Mouse (Mus musculus): ENCODE measurements around the gene Serpina3i. TPM values are rescaled to one million over a fixed set of nuclear protein-coding genes. Genes with fewer than 3 reads are reported as not detected.

Serpina3i gene
- polyA plus RNA-seq, 1 experiment from 2014 or later = 0.31 TPM

- H3K4me1 ChIP-seq (ENCODE audit: control insufficient read depth, insufficient read depth, low read length) = no peaks in the 10 kb centered on the region
- ATAC-seq (ENCODE audit: low read depth) = no peak
- H3K9me3 ChIP-seq (ENCODE audit: control insufficient read depth, low read length) = no peaks in the 10 kb centered on the region
- no peak overlapping the region for H3K4me3 ChIP-seq (ENCODE audit: low read depth, low read length)
- no peak overlapping the region for H3K9ac ChIP-seq (replicated peaks; ENCODE audit: low read depth, low read length)
- H3K36me3 ChIP-seq (ENCODE audit: control insufficient read depth, insufficient read depth, low read length) = no peaks in the 10 kb centered on the region
- H3K27ac ChIP-seq (ENCODE audit: low read depth, low read length) = no peak overlapping the region
- WGBS = 12% methylated on average over 3 of the region's 3 CpGs
- H3K27me3 ChIP-seq (ENCODE audit: control insufficient read depth, insufficient read depth, low read length) = no peaks in the 10 kb centered on the region
- no peak overlapping the region for H3K4me2 ChIP-seq (ENCODE audit: low read depth, low read length)
Observed at GRCm38 (mm10) chr12:104279056-104279435, 16.1 kb downstream of the Serpina3i start.

- Histone ChIP-seq H3K9me3 (ENCODE audit: control insufficient read depth, low read length) (no peaks in the 10 kb centered on the region), H3K27me3 (ENCODE audit: control insufficient read depth, insufficient read depth, low read length) (no peaks in the 10 kb centered on the region), H3K36me3 (ENCODE audit: control insufficient read depth, insufficient read depth, low read length) (no peaks in the 10 kb centered on the region), H3K27ac (ENCODE audit: low read depth, low read length) (no peak overlapping the region), H3K4me3 (ENCODE audit: low read depth, low read length) (no peak overlapping the region), H3K4me1 (ENCODE audit: control insufficient read depth, insufficient read depth, low read length) (no peaks in the 10 kb centered on the region), H3K4me2 (ENCODE audit: low read depth, low read length) (no peak overlapping the region), H3K9ac (replicated peaks; ENCODE audit: low read depth, low read length) (no peak overlapping the region)
- 93% methylated on average over 11 of the region's 11 CpGs for WGBS
- no peak for ATAC-seq (ENCODE audit: low read depth)
Observed at GRCm38 (mm10) chr12:104283380-104283779, 20.5 kb downstream of the Serpina3i start.

GRCm38 (mm10) chr12:104288336-104288735, 25.4 kb downstream of the Serpina3i start:
- Histone ChIP-seq H3K27ac (ENCODE audit: low read depth, low read length) (no peak overlapping the region), H3K4me1 (ENCODE audit: control insufficient read depth, insufficient read depth, low read length) (no peaks in the 10 kb centered on the region), H3K27me3 (ENCODE audit: control insufficient read depth, insufficient read depth, low read length) (no peaks in the 10 kb centered on the region), H3K9ac (replicated peaks; ENCODE audit: low read depth, low read length) (no peak overlapping the region), H3K9me3 (ENCODE audit: control insufficient read depth, low read length) (no peaks in the 10 kb centered on the region), H3K4me2 (ENCODE audit: low read depth, low read length) (no peak overlapping the region), H3K36me3 (ENCODE audit: control insufficient read depth, insufficient read depth, low read length) (no peaks in the 10 kb centered on the region), H3K4me3 (ENCODE audit: low read depth, low read length) (no peak overlapping the region)
- ATAC-seq (ENCODE audit: low read depth) = no peak

GRCm38 (mm10) chr12:104289872-104290271, 26.9 kb downstream of the Serpina3i start:
- Histone ChIP-seq H3K36me3 (ENCODE audit: control insufficient read depth, insufficient read depth, low read length) (no peaks in the 10 kb centered on the region), H3K4me3 (ENCODE audit: low read depth, low read length) (no peak overlapping the region), H3K4me1 (ENCODE audit: control insufficient read depth, insufficient read depth, low read length) (no peaks in the 10 kb centered on the region), H3K9me3 (ENCODE audit: control insufficient read depth, low read length) (no peaks in the 10 kb centered on the region), H3K27me3 (ENCODE audit: control insufficient read depth, insufficient read depth, low read length) (no peaks in the 10 kb centered on the region), H3K9ac (replicated peaks; ENCODE audit: low read depth, low read length) (no peak overlapping the region), H3K27ac (ENCODE audit: low read depth, low read length) (no peak overlapping the region), H3K4me2 (ENCODE audit: low read depth, low read length) (no peak overlapping the region)
- WGBS = 56% methylated on average over 4 of the region's 4 CpGs
- no peak for ATAC-seq (ENCODE audit: low read depth)

- H3K4me3 ChIP-seq (ENCODE audit: low read depth, low read length) = no peak overlapping the region
- 88% methylated on average over 2 of the region's 2 CpGs for WGBS
- no peak for ATAC-seq (ENCODE audit: low read depth)
- H3K9me3 ChIP-seq (ENCODE audit: control insufficient read depth, low read length) = no peaks in the 10 kb centered on the region
- H3K4me1 ChIP-seq (ENCODE audit: control insufficient read depth, insufficient read depth, low read length) = no peaks in the 10 kb centered on the region
- H3K36me3 ChIP-seq (ENCODE audit: control insufficient read depth, insufficient read depth, low read length) = no peaks in the 10 kb centered on the region
- no peaks in the 10 kb centered on the region for H3K27me3 ChIP-seq (ENCODE audit: control insufficient read depth, insufficient read depth, low read length)
- H3K4me2 ChIP-seq (ENCODE audit: low read depth, low read length) = no peak overlapping the region
- H3K9ac ChIP-seq (replicated peaks; ENCODE audit: low read depth, low read length) = no peak overlapping the region
- no peak overlapping the region for H3K27ac ChIP-seq (ENCODE audit: low read depth, low read length)
Observed at GRCm38 (mm10) chr12:104293963-104294362, 31.0 kb downstream of the Serpina3i start.

GRCm38 (mm10) chr12:104298049-104298448, 35.1 kb downstream of the Serpina3i start:
- Histone ChIP-seq H3K27me3 (ENCODE audit: control insufficient read depth, insufficient read depth, low read length) (no peaks in the 10 kb centered on the region), H3K27ac (ENCODE audit: low read depth, low read length) (no peak overlapping the region), H3K36me3 (ENCODE audit: control insufficient read depth, insufficient read depth, low read length) (no peaks in the 10 kb centered on the region), H3K9ac (replicated peaks; ENCODE audit: low read depth, low read length) (no peak overlapping the region), H3K9me3 (ENCODE audit: control insufficient read depth, low read length) (no peaks in the 10 kb centered on the region), H3K4me2 (ENCODE audit: low read depth, low read length) (no peak overlapping the region), H3K4me3 (ENCODE audit: low read depth, low read length) (no peak overlapping the region), H3K4me1 (ENCODE audit: control insufficient read depth, insufficient read depth, low read length) (no peaks in the 10 kb centered on the region)
- 93% methylated on average over 2 of the region's 2 CpGs for WGBS
- ATAC-seq (ENCODE audit: low read depth) = no peak

GRCm38 (mm10) chr12:104305991-104306390, 43.1 kb downstream of the Serpina3i start:
- no peaks in the 10 kb centered on the region for H3K27me3 ChIP-seq (ENCODE audit: control insufficient read depth, insufficient read depth, low read length)
- no peak for ATAC-seq (ENCODE audit: low read depth)
- H3K4me2 ChIP-seq (ENCODE audit: low read depth, low read length) = no peak overlapping the region
- H3K36me3 ChIP-seq (ENCODE audit: control insufficient read depth, insufficient read depth, low read length) = no peaks in the 10 kb centered on the region
- H3K4me3 ChIP-seq (ENCODE audit: low read depth, low read length) = no peak overlapping the region
- 89% methylated on average over 4 of the region's 4 CpGs for WGBS
- no peaks in the 10 kb centered on the region for H3K9me3 ChIP-seq (ENCODE audit: control insufficient read depth, low read length)
- no peak overlapping the region for H3K9ac ChIP-seq (replicated peaks; ENCODE audit: low read depth, low read length)
- H3K27ac ChIP-seq (ENCODE audit: low read depth, low read length) = no peak overlapping the region
- H3K4me1 ChIP-seq (ENCODE audit: control insufficient read depth, insufficient read depth, low read length) = no peaks in the 10 kb centered on the region

- no peaks in the 10 kb centered on the region for H3K36me3 ChIP-seq (ENCODE audit: control insufficient read depth, insufficient read depth, low read length)
- no peak for ATAC-seq (ENCODE audit: low read depth)
- no peak within 1 kb of the TSS for H3K27ac ChIP-seq (ENCODE audit: low read depth, low read length)
- H3K4me3 ChIP-seq (ENCODE audit: low read depth, low read length) = no peak within 1 kb of the TSS
- 87% methylated on average over 1 of the region's 1 CpGs for WGBS
- H3K4me1 ChIP-seq (ENCODE audit: control insufficient read depth, insufficient read depth, low read length) = no peaks in the 10 kb centered on the region
- H3K9ac ChIP-seq (replicated peaks; ENCODE audit: low read depth, low read length) = no peak within 1 kb of the TSS
- H3K9me3 ChIP-seq (ENCODE audit: control insufficient read depth, low read length) = no peaks in the 10 kb centered on the region
- H3K4me2 ChIP-seq (ENCODE audit: low read depth, low read length) = no peak within 1 kb of the TSS
- no peaks in the 10 kb centered on the region for H3K27me3 ChIP-seq (ENCODE audit: control insufficient read depth, insufficient read depth, low read length)
Observed at GRCm38 (mm10) chr12:104314253-104314652, 51.3 kb downstream of the Serpina3i start, which contains the start of gene Serpina3j. Serpina3j (plus strand) TSS chr12:104314553.
